Mouse (Mus musculus) fat pad, adult 2 months (tissue): ENCODE measurements around the gene Hmbs.
A peak's percentile ranks its signal among the peaks of the same experiment; 100 is the strongest.
"Not testable (repeated sequence)": the region's sequence is repeated elsewhere in the genome, so short reads cannot be mapped to it uniquely, and the experiment has no call there.

Experiments used
- DNase-seq: peaks from one replicate; pipeline ENCODE4 v3.0.0-alpha.2; 2011; ENCODE audit warnings: low read depth, low spot score; ENCODE audit errors: extremely low read depth

Gene Hmbs

GRCm38 (mm10) chr9:44343781-44344421, at the start of gene Hmbs:
Gene Hmbs (minus strand): TSS chr9:44344228.
- DNase-seq, result peak; percentile 63

GRCm38 (mm10) chr9:44391466-44391865, 47.4 kb upstream of the Hmbs start:
- no peak for DNase-seq

- no peak for DNase-seq
Observed at GRCm38 (mm10) chr9:44389273-44389672, 45.2 kb upstream of the Hmbs start.

GRCm38 (mm10) chr9:44387221-44387620, 43.2 kb upstream of the Hmbs start:
- no peak for DNase-seq

GRCm38 (mm10) chr9:44384596-44384995, 40.6 kb upstream of the Hmbs start:
- DNase-seq, result no peak

- no peak for DNase-seq
Observed at GRCm38 (mm10) chr9:44379862-44380261, 35.8 kb upstream of the Hmbs start.

- DNase-seq, result peak; percentile 66
Observed at GRCm38 (mm10) chr9:44379054-44379834, 35.2 kb upstream of the Hmbs start, which contains the start of gene Hyou1. Gene Hyou1 (plus strand): TSS chr9:44379490.

GRCm38 (mm10) chr9:44378153-44378730, 34.2 kb upstream of the Hmbs start:
- no peak for DNase-seq

- DNase-seq, result not testable (repeated sequence)
Observed at GRCm38 (mm10) chr9:44377335-44377734, 33.3 kb upstream of the Hmbs start.

- DNase-seq, result no peak
Observed at GRCm38 (mm10) chr9:44376141-44376540, 32.1 kb upstream of the Hmbs start.

- no peak for DNase-seq
Observed at GRCm38 (mm10) chr9:44373386-44373785, 29.4 kb upstream of the Hmbs start.

- no peak for DNase-seq
Observed at GRCm38 (mm10) chr9:44364480-44364879, 20.5 kb upstream of the Hmbs start.

- not testable (repeated sequence) for DNase-seq
Observed at GRCm38 (mm10) chr9:44361931-44362330, 17.9 kb upstream of the Hmbs start.

- peak; percentile 54 for DNase-seq
Observed at GRCm38 (mm10) chr9:44361190-44361917, 17.3 kb upstream of the Hmbs start, which contains the start of gene Vps11. Gene Vps11 (minus strand): TSS chr9:44361670.

- DNase-seq, result no peak
Observed at GRCm38 (mm10) chr9:44357207-44357606, 13.2 kb upstream of the Hmbs start.

- DNase-seq, result no peak
Observed at GRCm38 (mm10) chr9:44353142-44353541, 9.1 kb upstream of the Hmbs start.

- DNase-seq, result no peak
Observed at GRCm38 (mm10) chr9:44352337-44352736, 8.3 kb upstream of the Hmbs start.

- no peak for DNase-seq
Observed at GRCm38 (mm10) chr9:44351396-44351795, 7.4 kb upstream of the Hmbs start.

- no peak for DNase-seq
Observed at GRCm38 (mm10) chr9:44348546-44348945, 4.5 kb upstream of the Hmbs start.

GRCm38 (mm10) chr9:44347621-44348020, 3.6 kb upstream of the Hmbs start:
- no peak for DNase-seq

- DNase-seq, result peak; percentile 37
Observed at GRCm38 (mm10) chr9:44347166-44347565, 3.1 kb upstream of the Hmbs start.
